Mouse (Mus musculus): Measurements from ENCODE around the gene Btbd1. TPM values are rescaled to one million over a fixed set of nuclear protein-coding genes. Genes with fewer than 3 reads are reported as not detected.
A peak's percentile ranks its signal among the peaks of the same experiment; 100 is the strongest.

The Btbd1 gene
- total RNA-seq (2021), result 100 to 1,000 TPM; 121 to 134 TPM

DNA sequence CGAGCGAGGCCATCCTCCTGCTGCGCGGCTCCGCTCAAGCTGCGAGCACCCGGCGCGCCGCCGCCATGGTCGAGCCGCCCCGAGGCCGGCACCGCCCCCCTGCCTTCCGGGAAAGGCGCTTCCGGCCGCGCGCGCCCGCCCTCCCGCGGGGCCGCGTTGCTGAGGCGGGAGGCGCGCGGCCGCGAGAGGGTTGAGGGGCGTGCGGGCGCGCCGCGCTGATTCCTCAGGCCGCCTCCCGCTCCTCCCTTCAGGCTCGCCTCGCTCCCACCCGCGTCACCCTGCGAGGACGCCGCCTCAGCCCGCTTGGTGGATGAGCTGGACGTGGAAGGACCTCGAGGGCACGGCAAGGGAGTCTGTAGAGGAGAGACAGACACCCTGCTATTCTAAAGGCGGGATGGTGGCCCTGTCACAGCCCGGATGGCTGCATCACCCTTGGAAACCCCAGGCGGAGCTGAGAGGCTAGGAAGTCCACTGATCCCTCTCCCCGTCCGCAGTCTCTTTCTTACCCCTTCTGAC, at the start of gene Btbd1:
Btbd1 (minus strand) TSS at position 53 of the 516 bp plus-strand sequence.
- DNase-seq (ENCODE audit: low spot score), result peak; percentile 81
- intact Hi-C loops (cut with DNase I), result loop anchor here (2.0 kb wide), 3 partner anchors 29 to 105 kb away; partner anchors contain the start of genes 3110040N11Rik, Hdgfl3 and Tm6sf1

GRCm38 (mm10) chr7:81875372-81875771, 46.1 kb upstream of the Btbd1 start:
- intact Hi-C loops (cut with DNase I), result no loop called here
- DNase-seq (ENCODE audit: low spot score), result no peak

- intact Hi-C loops (cut with DNase I), result loop anchor here (5.0 kb wide), 1 partner anchor 67 kb away; no protein-coding TSS in a partner anchor
- no peak for DNase-seq (ENCODE audit: low spot score)
Observed at GRCm38 (mm10) chr7:81874636-81875035, 45.4 kb upstream of the Btbd1 start.

DNA sequence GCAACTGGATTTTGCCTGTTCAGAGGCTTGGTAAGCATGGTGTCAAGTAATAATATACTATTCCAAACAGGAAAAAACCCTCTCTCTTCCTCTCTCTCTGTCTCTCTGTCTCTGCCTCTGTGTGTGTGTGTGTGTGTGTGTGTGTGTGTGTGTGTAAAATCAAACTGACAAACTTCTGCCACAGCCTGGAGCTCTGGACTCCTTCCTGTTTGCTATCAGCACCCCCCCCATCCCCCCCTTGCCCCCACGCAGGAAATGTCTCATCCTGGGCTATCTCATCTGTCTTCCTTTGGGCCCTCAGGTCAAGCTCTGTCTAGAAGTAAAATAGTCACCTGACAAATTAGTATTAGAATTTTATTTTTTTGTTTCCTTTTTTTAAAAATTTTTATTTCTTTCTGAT, 44.6 kb upstream of the Btbd1 start:
- intact Hi-C loops (cut with DNase I), result loop anchor here (5.0 kb wide), 1 partner anchor 67 kb away; no protein-coding TSS in a partner anchor

GRCm38 (mm10) chr7:81872493-81873013, 43.3 kb upstream of the Btbd1 start:
- no peak for DNase-seq (ENCODE audit: low spot score)
- intact Hi-C loops (cut with DNase I), result loop anchor here (5.0 kb wide), 1 partner anchor 65 kb away; no protein-coding TSS in a partner anchor

More for the DNA sequence above, 44.6 kb upstream of the Btbd1 start:
- no peak for DNase-seq (ENCODE audit: low spot score)

GRCm38 (mm10) chr7:81868158-81868557, 38.9 kb upstream of the Btbd1 start:
- intact Hi-C loops (cut with DNase I), result loop anchor here (2.0 to 10.0 kb wide), 2 partner anchors 59 to 407 kb away; no protein-coding TSS in a partner anchor
- no peak for DNase-seq (ENCODE audit: low spot score)

DNA sequence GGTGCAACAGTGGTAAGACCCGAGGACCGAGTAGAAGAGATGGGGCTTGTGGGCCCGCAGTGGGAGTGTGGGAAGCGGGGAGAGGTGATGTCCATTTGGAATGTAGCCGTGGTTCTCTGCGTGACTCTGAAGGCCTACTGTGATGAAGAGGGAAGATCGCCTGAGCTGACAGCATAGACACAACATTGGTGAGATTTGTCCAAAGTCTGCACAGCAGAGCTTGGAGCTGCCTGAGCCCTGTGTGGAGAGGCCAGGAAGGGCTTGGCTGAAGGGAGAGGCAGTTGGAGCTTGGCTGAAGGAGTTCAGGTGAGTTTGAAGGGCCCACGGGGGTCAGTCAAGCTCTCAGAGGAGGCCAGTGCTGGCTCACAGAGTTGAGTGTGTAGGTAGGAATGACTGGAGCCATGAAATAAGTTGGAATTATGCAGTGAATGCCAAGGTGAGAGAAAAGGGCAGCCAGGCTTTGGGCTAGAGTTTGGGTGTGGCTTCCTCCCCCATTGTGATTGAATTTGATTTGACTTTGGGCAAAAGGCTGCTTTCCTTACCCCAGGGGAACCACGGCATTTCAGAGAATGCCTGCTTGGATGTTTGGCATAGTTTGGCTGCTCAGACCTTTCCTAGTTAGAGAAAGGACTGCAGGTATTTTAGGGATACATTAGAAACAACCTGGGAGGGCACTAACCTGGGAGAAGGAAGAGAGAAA, 38.1 kb upstream of the Btbd1 start:
- DNase-seq (ENCODE audit: low spot score), result no peak
- intact Hi-C loops (cut with DNase I), result loop anchor here (10.0 kb wide), 1 partner anchor 407 kb away; no protein-coding TSS in a partner anchor

- intact Hi-C loops (cut with DNase I), result loop anchor here (10.0 kb wide), 1 partner anchor 409 kb away; no protein-coding TSS in a partner anchor
- no peak for DNase-seq (ENCODE audit: low spot score)
Observed at GRCm38 (mm10) chr7:81865937-81866336, 36.7 kb upstream of the Btbd1 start.

GRCm38 (mm10) chr7:81864552-81864951, 35.3 kb upstream of the Btbd1 start:
- intact Hi-C loops (cut with DNase I), result loop anchor here (5.0 to 10.0 kb wide), 2 partner anchors 77 to 410 kb away; partner anchors contain the start of gene 3110040N11Rik
- DNase-seq (ENCODE audit: low spot score), result no peak

GRCm38 (mm10) chr7:81862587-81863583, 33.7 kb upstream of the Btbd1 start:
- intact Hi-C loops (cut with DNase I), result loop anchor here (5.0 to 10.0 kb wide), 2 partner anchors 76 to 412 kb away; partner anchors contain the start of gene 3110040N11Rik
- no peak for DNase-seq (ENCODE audit: low spot score)

DNA sequence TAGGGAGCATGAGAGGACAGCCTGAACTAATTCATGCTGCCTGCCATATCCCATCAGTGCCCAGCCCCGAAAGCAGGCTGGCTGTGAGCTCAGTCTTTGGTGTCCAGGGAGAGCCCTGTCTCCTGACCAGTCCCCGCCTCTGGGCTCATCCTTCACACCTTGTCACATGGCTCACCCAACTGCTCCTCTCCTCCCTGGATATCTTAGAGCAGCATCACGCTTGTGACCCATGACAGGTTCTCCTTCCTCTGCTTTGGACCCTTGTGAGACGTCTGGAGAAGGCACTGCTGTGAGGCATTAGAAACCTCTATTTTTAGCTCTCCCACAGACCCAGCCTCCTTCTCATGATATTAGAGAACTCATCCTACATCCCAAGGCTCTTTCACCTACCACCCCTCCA, 32.7 kb upstream of the Btbd1 start:
- intact Hi-C loops (cut with DNase I), result loop anchor here (5.0 to 10.0 kb wide), 2 partner anchors 75 to 413 kb away; partner anchors contain the start of gene 3110040N11Rik
- DNase-seq (ENCODE audit: low spot score), result no peak

- no peak for DNase-seq (ENCODE audit: low spot score)
- intact Hi-C loops (cut with DNase I), result loop anchor here (5.0 to 10.0 kb wide), 2 partner anchors 74 to 413 kb away; partner anchors contain the start of gene 3110040N11Rik
Observed at GRCm38 (mm10) chr7:81861461-81861860, 32.2 kb upstream of the Btbd1 start.

- intact Hi-C loops (cut with DNase I), result loop anchor here (5.0 to 10.0 kb wide), 2 partner anchors 74 to 414 kb away; partner anchors contain the start of gene 3110040N11Rik
- no peak for DNase-seq (ENCODE audit: low spot score)
Observed at GRCm38 (mm10) chr7:81860996-81861395, 31.8 kb upstream of the Btbd1 start.

GRCm38 (mm10) chr7:81860071-81860470, 30.8 kb upstream of the Btbd1 start:
- no peak for DNase-seq (ENCODE audit: low spot score)
- intact Hi-C loops (cut with DNase I), result loop anchor here (5.0 to 10.0 kb wide), 2 partner anchors 73 to 415 kb away; partner anchors contain the start of gene 3110040N11Rik

DNA sequence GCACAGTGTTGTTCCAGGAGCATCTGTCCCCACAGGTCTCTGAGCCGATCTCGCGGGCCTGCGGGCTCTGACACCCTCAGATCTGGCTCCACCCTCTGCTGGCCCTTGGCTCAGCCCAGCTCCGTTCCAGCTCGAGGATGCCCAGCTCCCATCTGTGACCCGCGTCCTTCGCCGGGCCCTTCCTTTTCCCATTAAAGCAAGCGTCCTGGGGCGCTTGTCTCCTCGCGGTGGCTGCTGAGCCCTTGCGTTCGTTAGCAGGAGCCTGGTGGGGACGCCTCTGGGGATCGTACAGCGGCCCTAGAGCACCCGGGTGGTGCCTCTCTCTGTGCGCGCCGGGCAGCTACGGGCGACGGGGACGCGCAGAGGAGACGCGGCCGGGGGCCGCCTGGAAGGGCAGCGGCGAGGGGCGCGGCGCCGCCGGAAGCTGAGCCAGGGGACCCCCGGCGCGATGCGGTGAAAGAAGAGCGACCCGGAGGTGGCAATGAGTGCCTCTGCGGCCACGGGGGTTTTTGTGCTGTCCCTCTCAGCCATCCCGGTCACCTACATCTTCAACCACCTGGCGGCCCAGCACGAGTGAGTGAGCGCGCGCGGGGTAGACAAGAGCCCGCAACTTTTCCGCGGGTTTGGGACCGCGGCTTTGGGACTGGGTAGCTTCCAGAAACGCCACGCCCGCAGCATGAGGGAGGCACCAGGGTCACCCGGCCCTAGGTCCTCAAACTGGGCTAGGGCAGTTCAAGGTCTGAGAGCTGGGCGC, 29.9 kb upstream of the Btbd1 start, which contains the start of gene Tm6sf1:
Tm6sf1 (plus strand) TSS at position 34 of the 754 bp plus-strand sequence.
- intact Hi-C loops (cut with DNase I), result loop anchor here (2.0 kb wide), 1 partner anchor 30 kb away; the partner anchor contains the start of gene Btbd1

GRCm38 (mm10) chr7:81858236-81858635, 29.0 kb upstream of the Btbd1 start:
- intact Hi-C loops (cut with DNase I), result loop anchor here (2.0 kb wide), 1 partner anchor 29 kb away; the partner anchor contains the start of gene Btbd1
- DNase-seq (ENCODE audit: low spot score), result no peak

More for the DNA sequence above, 29.9 kb upstream of the Btbd1 start, which contains the start of gene Tm6sf1:
- DNase-seq (ENCODE audit: low spot score), result no peak

GRCm38 (mm10) chr7:81856221-81856620, 27.0 kb upstream of the Btbd1 start:
- intact Hi-C loops (cut with DNase I), result no loop called here

GRCm38 (mm10) chr7:81855694-81856093, 26.5 kb upstream of the Btbd1 start, which contains the start of gene Gm10160:
Gm10160 (minus strand) TSS chr7:81855794.
- intact Hi-C loops (cut with DNase I), result no loop called here
- DNase-seq (ENCODE audit: low spot score), result no peak

More at GRCm38 (mm10) chr7:81856221-81856620, 27.0 kb upstream of the Btbd1 start:
- DNase-seq (ENCODE audit: low spot score), result no peak
